Mouse (Mus musculus): Measurements from ENCODE around the gene Sag.

Sag gene

GRCm38 (mm10) chr1:87854411-87854810 is 50.9 kb downstream of the Sag start:
- no peak for DNase-seq (ENCODE audit: low spot score in 2 of 2)

GRCm38 (mm10) chr1:87854851-87855251 is 51.4 kb downstream of the Sag start:
- no peak for DNase-seq (ENCODE audit: low spot score in 2 of 2)

GRCm38 (mm10) chr1:87855522-87855921 is 52.0 kb downstream of the Sag start:
- no peak for DNase-seq (ENCODE audit: low spot score in 2 of 2)

- no peak for DNase-seq (ENCODE audit: low spot score in 2 of 2)
Observed at GRCm38 (mm10) chr1:87856823-87857222, 53.3 kb downstream of the Sag start.

GRCm38 (mm10) chr1:87858031-87858430 is 54.6 kb downstream of the Sag start:
- no peak for DNase-seq (ENCODE audit: low spot score in 2 of 2)

- DNase-seq (ENCODE audit: low spot score in 2 of 2): no peak
Observed at GRCm38 (mm10) chr1:87858529-87858928, 55.0 kb downstream of the Sag start.

GRCm38 (mm10) chr1:87863602-87864001 is 60.1 kb downstream of the Sag start:
- DNase-seq (ENCODE audit: low spot score in 2 of 2): no peak

GRCm38 (mm10) chr1:87864889-87865288 is 61.4 kb downstream of the Sag start:
- DNase-seq (ENCODE audit: low spot score in 2 of 2): no peak

GRCm38 (mm10) chr1:87866672-87867071 is 63.2 kb downstream of the Sag start:
- DNase-seq (ENCODE audit: low spot score in 2 of 2): no peak

- DNase-seq (ENCODE audit: low spot score in 2 of 2): no peak
Observed at GRCm38 (mm10) chr1:87871546-87871945, 68.1 kb downstream of the Sag start.

GRCm38 (mm10) chr1:87873081-87873480 is 69.6 kb downstream of the Sag start:
- no peak for DNase-seq (ENCODE audit: low spot score in 2 of 2)

GRCm38 (mm10) chr1:87876065-87876464 is 72.6 kb downstream of the Sag start:
- no peak for DNase-seq (ENCODE audit: low spot score in 2 of 2)

GRCm38 (mm10) chr1:87877552-87878283 is 74.2 kb downstream of the Sag start:
- no peak for DNase-seq (ENCODE audit: low spot score in 2 of 2)

GRCm38 (mm10) chr1:87879034-87879433 is 75.6 kb downstream of the Sag start:
- no peak for DNase-seq (ENCODE audit: low spot score in 2 of 2)

GRCm38 (mm10) chr1:87879494-87880325 is 76.2 kb downstream of the Sag start:
- peak in 1 of 2 experiments; percentile 75 for DNase-seq (ENCODE audit: low spot score in 2 of 2)

- DNase-seq (ENCODE audit: low spot score in 2 of 2): no peak
Observed at GRCm38 (mm10) chr1:87880326-87880627, 76.8 kb downstream of the Sag start.

GRCm38 (mm10) chr1:87880856-87881255 is 77.4 kb downstream of the Sag start:
- no peak for DNase-seq (ENCODE audit: low spot score in 2 of 2)

- DNase-seq (ENCODE audit: low spot score in 2 of 2): no peak
Observed at GRCm38 (mm10) chr1:87881726-87882125, 78.2 kb downstream of the Sag start.

GRCm38 (mm10) chr1:87882554-87882953 is 79.1 kb downstream of the Sag start:
- DNase-seq (ENCODE audit: low spot score in 2 of 2): no peak

GRCm38 (mm10) chr1:87890960-87891359 is 87.5 kb downstream of the Sag start:
- DNase-seq (ENCODE audit: low spot score in 2 of 2): no peak

- no peak for DNase-seq (ENCODE audit: low spot score in 2 of 2)
Observed at GRCm38 (mm10) chr1:87891634-87892033, 88.2 kb downstream of the Sag start.

GRCm38 (mm10) chr1:87892499-87892898 is 89.0 kb downstream of the Sag start:
- DNase-seq (ENCODE audit: low spot score in 2 of 2): no peak

GRCm38 (mm10) chr1:87893414-87893813 is 89.9 kb downstream of the Sag start:
- no peak for DNase-seq (ENCODE audit: low spot score in 2 of 2)

Measured in urinary bladder, postnatal 4 days (tissue).